Mouse (Mus musculus) heart, adult 2 months (tissue): Measurements from ENCODE around the gene Syn3.

Experiments
- CTCF ChIP-seq: fragments of 200-600 bp; IDR thresholded peaks from 2 replicates; pipeline ENCODE4 v1.8.1; 2022; ENCODE audit warnings: antibody characterized with exemption, mild to moderate bottlenecking, moderate library complexity
- EP300 ChIP-seq: fragments of 200-500 bp; IDR thresholded peaks from 2 replicates; pipeline ENCODE4 v1.6.1; 2011; ENCODE audit warnings: low read depth, low read length, control low read depth; ENCODE audit not compliant: insufficient read depth
- POLR2A ChIP-seq: fragments of 200-500 bp; IDR thresholded peaks from 2 replicates; pipeline ENCODE4 v1.6.1; 2011; ENCODE audit warnings: mild to moderate bottlenecking, low read depth, low read length, control low read depth; ENCODE audit not compliant: insufficient read depth

- TF ChIP-seq CTCF (no peak), EP300 (no peak), POLR2A (no peak)
Measured at GRCm38 (mm10) chr10:86278481-86278880, 220.2 kb downstream of the Syn3 start.
